In genomic region chr19:3719362-3719891, GRCm38 (mm10) we compare ENCODE assay signal across 8 mouse cellular contexts. TPM values are rescaled to one million over a fixed set of nuclear protein-coding genes. Genes with fewer than 3 reads are reported as not detected.
A peak's percentile ranks its signal among the peaks of the same experiment; 100 is the strongest.
DNase-seq lines count a peak whose midpoint lies in the region; ATAC-seq lines count a peak whose summit lies in the region.

No protein-coding gene starts in this region.

- peak overlapping the region; percentile 45 for H3K27ac ChIP-seq in intestine, embryonic 14.5 days (ENCODE audit: low read depth)
- H3K27ac ChIP-seq in macrophage, result no peak overlapping the region

- H3K4me1 ChIP-seq in intestine, embryonic 14.5 days (replicated peaks; ENCODE audit: control insufficient read depth, insufficient read depth, low read length), result 0 out of 2 replicates have a peak, but pooled peaks cover 9% of the 10 kb centered on the region

- DNase-seq in adrenal gland, postnatal 25 days, result peak; percentile 68
- DNase-seq in embryo, embryonic 9.5 days (ENCODE audit: extremely low spot score), result peak; percentile 74
- DNase-seq in gastrocnemius, postnatal 36 days, result peak; percentile 25 to 65
- peak; percentile 87 for DNase-seq in intestine, embryonic 14.5 days (ENCODE audit: low spot score)
- peak; percentile 38 to 74 for DNase-seq in left cerebral cortex, postnatal 10 days (ENCODE audit: extremely low spot score in 1 of 2, low spot score in 2 of 2)
- peak; percentile 38 to 66 for DNase-seq in right cerebral cortex, adult 2 months (ENCODE audit: low spot score in 2 of 2)
- DNase-seq in urinary bladder, postnatal 36 days (ENCODE audit: low spot score in 2 of 2), result peak; percentile 58 to 70

- H3K79me2 ChIP-seq in macrophage (ENCODE audit: inconsistent target), result no peaks in the 10 kb centered on the region

- peak; percentile 77 for ATAC-seq in intestine, embryonic 14.5 days (replicated peaks; ENCODE audit: low FRiP score, low TSS enrichment, low read depth)

- peak overlapping the region; percentile 44 for H3K4me3 ChIP-seq in intestine, embryonic 14.5 days (ENCODE audit: low read depth, low read length)
- H3K4me3 ChIP-seq in macrophage (ENCODE audit: inconsistent target), result peak overlapping the region; percentile 22; the same call in 1 of the 2 replicates

- WGBS in intestine, embryonic 14.5 days, result 2% methylated on average over 27 of the region's 27 CpGs
- WGBS in macrophage (ENCODE audit: missing documents), result under 1% methylated on average over 26 of the region's 27 CpGs

- H3K4me2 ChIP-seq in intestine, embryonic 14.5 days (ENCODE audit: low read length), result peak overlapping the region; percentile 82

- H3K9me3 ChIP-seq in intestine, embryonic 14.5 days (ENCODE audit: control insufficient read depth, low read length), result no peaks in the 10 kb centered on the region

- H3K36me3 ChIP-seq in intestine, embryonic 14.5 days (ENCODE audit: control insufficient read depth, insufficient read depth, low read length), result peaks cover 38% of the 10 kb centered on the region
- H3K36me3 ChIP-seq in macrophage (ENCODE audit: inconsistent target), result no peaks in the 10 kb centered on the region

- no peaks in the 10 kb centered on the region for H3K27me3 ChIP-seq in intestine, embryonic 14.5 days (replicated peaks; ENCODE audit: control insufficient read depth, insufficient read depth, low read length)

- peak overlapping the region; percentile 45 for H3K9ac ChIP-seq in intestine, embryonic 14.5 days (ENCODE audit: low read length)

- intact Hi-C loops in gastrocnemius, postnatal 36 days (cut with DNase I), result loop anchor here (2.0 kb wide), 2 partner anchors 19 to 97 kb away; no protein-coding TSS in a partner anchor
- intact Hi-C loops in left cerebral cortex, postnatal 10 days (cut with DNase I), result loop anchor here (5.0 kb wide), 1 partner anchor 97 kb away; no protein-coding TSS in a partner anchor

RNA-seq across cellular contexts. Expression of gene 1810055G02Rik, which starts 11.3 kb away (rescaled TPM):
- 21.2 and 30.4 TPM in 2 replicates for total RNA-seq in adrenal gland, postnatal 25 days (2021)
- total RNA-seq in gastrocnemius, postnatal 36 days (2021), result 10 to 100 TPM; 10.6 to 11.1 TPM
- 34.1 and 36.4 TPM in 2 replicates for polyA plus RNA-seq in intestine, embryonic 14.5 days (2014; fragmentation: Nextera tagmentation; extraction: Ambion mirVana)
- 10 to 100 TPM; 47.5 TPM for total RNA-seq in left cerebral cortex, postnatal 10 days (2021)
- total RNA-seq in macrophage (2018; cell fraction: chromatin; rRNA removed), result 10 to 100 TPM in 1 of 26 experiments, 1 to 10 TPM in 22, under 1 TPM in 3; 0.69 to 11.6 (median 2.2) TPM
- total RNA-seq in macrophage (2018; cell fraction: cytosol; rRNA removed), result 1 to 10 TPM; 2.7 to 6.0 (median 4.1) TPM
- total RNA-seq in macrophage (2018; cell fraction: nucleus; rRNA removed), result 1 to 10 TPM in 25 of 26 experiments, under 1 TPM in 1; 0.78 to 7.0 (median 2.9) TPM
- polyA plus RNA-seq in macrophage (2018), result 3.1 to 11.5 TPM (median 9.2 TPM) in 3 replicates

RNA-seq across cellular contexts. Expression of gene Lrp5, which starts 33.1 kb away (rescaled TPM):
- total RNA-seq in adrenal gland, postnatal 25 days (2021), result 97.9 and 117 TPM in 2 replicates
- total RNA-seq in gastrocnemius, postnatal 36 days (2021), result 10 to 100 TPM; 21.9 to 22.9 TPM
- polyA plus RNA-seq in intestine, embryonic 14.5 days (2014; fragmentation: Nextera tagmentation; extraction: Ambion mirVana), result 7.8 and 7.9 TPM in 2 replicates
- 10 to 100 TPM; 10.1 TPM for total RNA-seq in left cerebral cortex, postnatal 10 days (2021)
- total RNA-seq in macrophage (2018; cell fraction: chromatin; rRNA removed), result 10 to 100 TPM in 22 of 26 experiments, 1 to 10 TPM in 4; 2.6 to 58.2 (median 31.2) TPM
- 10 to 100 TPM; 13.9 to 33.5 (median 24.3) TPM for total RNA-seq in macrophage (2018; cell fraction: cytosol; rRNA removed)
- total RNA-seq in macrophage (2018; cell fraction: nucleus; rRNA removed), result 10 to 100 TPM; 14.9 to 56.8 (median 34.7) TPM
- 17.5 to 23.7 TPM (median 23.5 TPM) in 3 replicates for polyA plus RNA-seq in macrophage (2018)

RNA-seq across cellular contexts. Expression of gene Kmt5b, which starts 47.8 kb away (rescaled TPM):
- total RNA-seq in adrenal gland, postnatal 25 days (2021), result 72.1 and 75.9 TPM in 2 replicates
- 10 to 100 TPM; 20.8 to 22.5 TPM for total RNA-seq in gastrocnemius, postnatal 36 days (2021)
- polyA plus RNA-seq in intestine, embryonic 14.5 days (2014; fragmentation: Nextera tagmentation; extraction: Ambion mirVana), result 29.6 and 29.9 TPM in 2 replicates
- total RNA-seq in left cerebral cortex, postnatal 10 days (2021), result 10 to 100 TPM; 56.2 to 62.9 TPM
- total RNA-seq in macrophage (2018; cell fraction: chromatin; rRNA removed), result 100 to 1,000 TPM in 24 of 26 experiments, 10 to 100 TPM in 2; 88.4 to 245 (median 174) TPM
- 10 to 100 TPM; 11.6 to 31.1 (median 23.0) TPM for total RNA-seq in macrophage (2018; cell fraction: cytosol; rRNA removed)
- total RNA-seq in macrophage (2018; cell fraction: nucleus; rRNA removed), result 100 to 1,000 TPM in 8 of 26 experiments, 10 to 100 TPM in 18; 51.8 to 141 (median 84.1) TPM
- 16.2 to 28.8 TPM (median 20.6 TPM) in 3 replicates for polyA plus RNA-seq in macrophage (2018)
